ENCODE assay signal across 29 mouse cellular contexts in the genomic region with DNA sequence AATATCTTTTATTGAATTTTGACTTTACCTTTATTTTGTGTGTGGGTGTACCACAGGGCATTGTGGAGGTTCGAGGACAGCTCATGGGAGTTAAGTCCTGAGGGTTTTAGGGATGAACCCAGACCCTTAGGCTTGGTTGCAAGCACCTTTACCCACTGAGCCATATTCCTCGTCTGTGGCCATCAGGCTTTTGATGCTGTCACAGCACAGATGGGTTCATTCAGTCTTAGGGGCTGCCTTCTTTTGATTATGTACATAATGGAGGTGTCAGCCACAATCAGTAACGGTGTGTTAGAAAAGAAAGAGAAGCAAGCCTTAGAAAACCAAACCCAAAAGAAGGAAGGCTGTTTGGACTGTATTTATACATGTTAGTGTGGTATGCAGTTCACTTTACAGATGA. TPM values are rescaled to one million over a fixed set of nuclear protein-coding genes. Genes with fewer than 3 reads are reported as not detected.
DNase-seq lines count a peak whose midpoint lies in the region; ATAC-seq and TF ChIP-seq lines count a peak whose summit lies in the region.
"Had no signal": no experiment of that assay in that cellular context is flagged by ENCODE, and none has a peak within 500 bp of the region (broad histone marks: within the 10 kb centered on the region; RNA-seq: fewer than 3 reads in every experiment).

No protein-coding gene starts in this region.

- ATAC-seq in midbrain, embryonic 11.5 days (ENCODE audit: low FRiP score), result peak; percentile 76
- ATAC-seq in midbrain, postnatal 0 days (ENCODE audit: low FRiP score), result no peak
- ATAC-seq: forebrain, postnatal 0 days; hindbrain, embryonic 16.5 days; Patski had no signal

- H3K4me3 ChIP-seq in gastrocnemius, adult 2 months, result no peak overlapping the region
- no peak overlapping the region for H3K4me3 ChIP-seq in midbrain, embryonic 11.5 days (ENCODE audit: low read depth, low read length)
- no peak overlapping the region for H3K4me3 ChIP-seq in midbrain, postnatal 0 days (ENCODE audit: low read depth, low read length)
- H3K4me3 ChIP-seq: embryonic facial prominence, embryonic 10.5 days; embryonic facial prominence, embryonic 13.5 days; erythroblast, embryonic 14.5 days; forebrain, embryonic 12.5 days; hindbrain, embryonic 10.5 days; hindbrain, embryonic 13.5 days had no signal

- no peaks in the 10 kb centered on the region for H3K27me3 ChIP-seq in midbrain, embryonic 11.5 days (ENCODE audit: control insufficient read depth, insufficient read depth, low read length)
- no peaks in the 10 kb centered on the region for H3K27me3 ChIP-seq in midbrain, postnatal 0 days (ENCODE audit: insufficient read depth, low read length)
- H3K27me3 ChIP-seq: CH12.LX; embryonic facial prominence, embryonic 13.5 days; forebrain, embryonic 12.5 days; hindbrain, embryonic 13.5 days; Patski had no signal

- no peak for DNase-seq in gastrocnemius, adult 2 months
- no peak for DNase-seq in gastrocnemius, postnatal 10 days
- DNase-seq in midbrain, embryonic 11.5 days (ENCODE audit: low spot score, missing footprints), result peak; percentile 81
- no peak for DNase-seq in midbrain, postnatal 0 days (ENCODE audit: low spot score)
- DNase-seq in retina, embryonic 14.5 days (ENCODE audit: low spot score), result peak; percentile 34
- no peak for DNase-seq in retina, postnatal 1 day
- no peak for DNase-seq in right cerebral cortex, postnatal 25 days
- DNase-seq: adrenal gland, postnatal 10 days; adrenal gland, postnatal 36 days; B cell, adult 2 months; cerebellum, adult 11-12 months; cerebellum, adult 8-10 months; cerebellum, postnatal 10 days; cerebellum, postnatal 36 days; embryo, embryonic 11 days; forebrain, postnatal 0 days; gastrocnemius, postnatal 36 days; heart, postnatal 36 days had no signal

- TF ChIP-seq CTCF in gastrocnemius, adult 2 months (IDR thresholded peaks at IDR 0.05), result no peak
- no peak for TF ChIP-seq CTCF in midbrain, postnatal 0 days (IDR thresholded peaks at IDR 0.05)

- peak overlapping the region; percentile 73 for H3K27ac ChIP-seq in gastrocnemius, adult 2 months
- H3K27ac ChIP-seq in midbrain, embryonic 11.5 days (ENCODE audit: low read depth, low read length), result no peak overlapping the region
- no peak overlapping the region for H3K27ac ChIP-seq in midbrain, postnatal 0 days (ENCODE audit: low read depth, low read length)
- H3K27ac ChIP-seq: embryonic facial prominence, embryonic 13.5 days; forebrain, embryonic 12.5 days; hindbrain, embryonic 10.5 days; hindbrain, embryonic 13.5 days had no signal

- no peaks in the 10 kb centered on the region for H3K9me3 ChIP-seq in midbrain, embryonic 11.5 days (ENCODE audit: control insufficient read depth, low read length)
- H3K9me3 ChIP-seq in midbrain, postnatal 0 days (ENCODE audit: low read length), result no peaks in the 10 kb centered on the region
- H3K9me3 ChIP-seq: embryonic facial prominence, embryonic 10.5 days; embryonic facial prominence, embryonic 13.5 days; forebrain, embryonic 12.5 days; G1E; hindbrain, embryonic 10.5 days; hindbrain, embryonic 13.5 days had no signal

- no peak overlapping the region for H3K4me2 ChIP-seq in midbrain, embryonic 11.5 days
- H3K4me2 ChIP-seq in midbrain, postnatal 0 days (ENCODE audit: low read depth, low read length, poor library complexity, severe bottlenecking), result no peak overlapping the region
- H3K4me2 ChIP-seq: embryonic facial prominence, embryonic 13.5 days; forebrain, embryonic 12.5 days; heart, embryonic 11.5 days; hindbrain, embryonic 13.5 days had no signal

- peaks cover 10% of the 10 kb centered on the region for H3K4me1 ChIP-seq in midbrain, embryonic 11.5 days (ENCODE audit: control insufficient read depth, insufficient read depth, low read length)
- no peaks in the 10 kb centered on the region; the same call in 1 of the 2 replicates for H3K4me1 ChIP-seq in midbrain, postnatal 0 days (ENCODE audit: insufficient read depth, low read length)

- intact Hi-C loops in gastrocnemius, adult 2 months (cut with DNase I), result no loop called here

- 43% methylated on average over 3 of the region's 3 CpGs for WGBS in midbrain, embryonic 11.5 days
- WGBS in midbrain, postnatal 0 days, result 29% methylated on average over 3 of the region's 3 CpGs

- no peaks in the 10 kb centered on the region for H3K36me3 ChIP-seq in midbrain, embryonic 11.5 days (ENCODE audit: control insufficient read depth, insufficient read depth, low read length)
- no peaks in the 10 kb centered on the region for H3K36me3 ChIP-seq in midbrain, postnatal 0 days (ENCODE audit: insufficient read depth, low read length)
- H3K36me3 ChIP-seq: embryonic facial prominence, embryonic 10.5 days; embryonic facial prominence, embryonic 13.5 days; forebrain, embryonic 12.5 days; G1E; hindbrain, embryonic 10.5 days; hindbrain, embryonic 13.5 days had no signal

- no peak overlapping the region for H3K9ac ChIP-seq in midbrain, embryonic 11.5 days (ENCODE audit: low read length)
- H3K9ac ChIP-seq in midbrain, postnatal 0 days (replicated peaks; ENCODE audit: low read length, poor library complexity, severe bottlenecking), result no peak overlapping the region
- H3K9ac ChIP-seq: embryonic facial prominence, embryonic 13.5 days; forebrain, embryonic 12.5 days; forebrain, postnatal 0 days; hindbrain, embryonic 13.5 days had no signal

RNA-seq across cellular contexts. Expression of gene Epb41l2, which starts 9.3 kb away (rescaled TPM):
- total RNA-seq in gastrocnemius, adult 2 months (2021), result 10 to 100 TPM; 25.3 to 31.4 TPM
- total RNA-seq in gastrocnemius, postnatal 10 days (2021), result 100 to 1,000 TPM in 1 of 2 experiments, 10 to 100 TPM in 1; 96.1 to 121 TPM
- polyA plus RNA-seq in midbrain, embryonic 11.5 days (2014; fragmentation: Nextera tagmentation; extraction: Ambion mirVana), result 39.4 and 40.8 TPM in 2 replicates
- total RNA-seq in midbrain, postnatal 0 days (2014; rRNA removed), result 51.7 and 58.9 TPM in 2 replicates
- polyA plus RNA-seq in midbrain, postnatal 0 days (2015; fragmentation: Nextera tagmentation; extraction: Ambion mirVana), result 21.8 and 22.0 TPM in 2 replicates
- polyA plus RNA-seq: G1E had no signal

Comparison
In these comparisons a context has a peak if more than half of its experiments do, and no peak if none do; other contexts are left out.
1. DNase-seq: peak in midbrain, embryonic 11.5 days (single experiment) and retina, embryonic 14.5 days (single experiment); none in gastrocnemius, adult 2 months (single experiment), gastrocnemius, postnatal 10 days (single experiment), midbrain, postnatal 0 days (single experiment), retina, postnatal 1 day (single experiment) and right cerebral cortex, postnatal 25 days (single experiment).